Mouse (Mus musculus): ENCODE measurements around the gene Syncrip.
"Not testable (repeated sequence)": the region's sequence is repeated elsewhere in the genome, so short reads cannot be mapped to it uniquely, and the experiment has no call there.

Gene Syncrip

DNA sequence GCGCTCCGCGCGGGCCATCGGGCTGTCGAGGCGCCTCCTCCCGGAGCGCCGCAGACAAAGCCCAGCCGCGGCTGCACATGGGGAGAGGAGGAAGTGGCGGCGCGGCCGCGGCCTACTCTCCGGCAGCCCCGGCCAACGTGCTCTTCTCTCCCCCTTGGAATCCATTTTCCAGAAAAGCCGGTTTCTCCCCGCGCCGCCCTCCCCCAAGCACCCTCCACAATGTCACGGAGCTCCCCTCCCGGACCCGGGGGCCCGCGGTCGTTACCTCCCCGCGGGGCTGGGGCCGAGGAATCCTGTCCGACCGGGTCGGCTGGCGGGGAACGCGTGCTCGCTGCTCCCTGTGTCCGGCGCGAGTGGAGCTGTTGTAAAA, 598 bp downstream of the Syncrip start:
- DNase-seq: peak; percentile 37

DNA sequence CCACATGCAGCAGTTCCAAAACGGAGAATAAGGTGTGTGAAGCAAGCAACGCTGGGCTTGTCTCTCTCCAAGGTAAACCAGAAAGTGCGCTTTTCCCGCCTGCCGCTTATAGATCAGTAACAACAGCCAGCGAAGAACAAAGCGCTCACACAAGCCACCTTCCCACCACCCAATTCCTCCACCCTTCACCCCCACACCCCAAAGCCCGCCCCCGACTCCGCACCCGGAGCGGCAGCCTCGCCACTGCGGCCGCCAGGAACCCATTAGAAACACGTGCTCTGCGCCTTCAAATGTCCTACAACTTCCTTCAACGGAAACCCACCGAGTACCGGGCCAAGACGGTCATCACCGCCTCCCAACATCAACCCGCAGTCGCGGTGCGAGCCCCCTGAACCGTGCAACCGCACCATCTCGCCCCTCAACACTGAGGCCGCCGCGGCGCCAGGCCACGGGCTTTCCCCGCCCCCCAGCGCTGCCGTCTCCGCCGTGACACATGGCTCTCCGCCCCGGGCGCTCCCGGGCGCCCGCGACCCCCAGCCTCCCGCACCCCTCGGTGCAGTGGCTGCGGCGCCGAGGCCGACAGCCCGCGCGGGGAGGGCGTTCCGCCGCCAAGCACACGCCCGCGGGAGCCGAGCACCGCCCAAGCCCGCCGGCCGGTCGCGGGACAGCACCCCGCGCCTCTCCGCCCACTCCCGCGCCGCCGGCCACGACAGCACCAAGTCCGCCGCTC, 1.1 kb downstream of the Syncrip start:
- DNase-seq: peak; percentile 45

DNA sequence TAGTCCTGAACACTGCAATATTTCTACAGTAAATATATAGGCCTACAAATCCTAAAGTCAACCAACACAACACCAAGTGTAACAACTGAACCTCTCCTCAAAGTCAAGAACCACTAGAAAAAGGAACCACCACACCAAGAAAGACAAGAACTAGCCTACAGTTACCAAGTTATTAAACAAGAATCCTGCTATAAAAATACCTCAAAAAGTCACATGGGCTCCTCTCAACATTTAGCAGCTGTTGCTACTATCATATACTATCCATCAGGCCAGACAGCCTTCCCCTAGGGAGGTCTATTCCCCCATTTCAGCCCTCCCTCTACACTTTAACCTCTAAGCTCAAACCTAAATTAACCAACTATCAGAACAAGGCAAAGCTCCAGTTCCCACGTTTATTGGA, 2.3 kb downstream of the Syncrip start:
- no peak for DNase-seq

DNA sequence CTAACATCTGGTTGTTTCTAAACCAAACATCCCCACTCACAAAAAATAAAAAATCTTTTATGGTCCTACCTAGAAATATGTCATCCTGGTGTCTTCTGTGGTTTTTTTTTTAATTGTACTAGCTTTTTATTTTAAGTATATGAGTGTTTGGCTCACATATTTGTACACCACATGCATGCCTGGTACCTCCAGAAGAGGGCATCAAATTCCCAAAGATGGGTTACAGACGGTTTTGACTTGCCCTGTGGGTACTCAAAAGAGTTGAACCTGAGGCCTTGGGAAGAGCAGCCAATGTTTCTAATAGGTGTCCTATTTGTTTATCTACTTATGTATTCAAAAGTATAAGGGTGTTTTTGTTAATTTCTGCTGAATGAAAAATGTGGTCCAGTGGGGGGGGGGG, 6.2 kb downstream of the Syncrip start:
- peak; percentile 32 for DNase-seq

DNA sequence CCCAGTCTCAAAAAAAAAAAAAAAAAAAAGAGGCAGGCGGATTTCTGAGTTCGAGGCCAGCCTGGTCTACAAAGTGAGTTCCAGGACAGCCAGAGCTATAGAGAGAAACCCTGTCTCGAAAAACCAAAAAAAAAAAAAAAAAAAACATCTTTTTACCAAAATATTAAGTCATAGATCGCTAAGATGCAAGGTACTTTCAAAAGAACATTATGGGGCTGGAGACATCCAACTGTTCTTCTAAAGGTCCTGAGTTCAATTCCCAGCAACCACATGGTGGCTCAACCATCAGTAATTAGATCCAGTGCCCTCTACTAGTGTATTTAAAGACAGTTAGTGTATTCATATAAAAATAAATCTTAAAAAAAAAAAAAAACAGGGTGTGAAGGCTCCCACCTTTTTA, 21.4 kb downstream of the Syncrip start:
- not testable (repeated sequence) for DNase-seq

DNA sequence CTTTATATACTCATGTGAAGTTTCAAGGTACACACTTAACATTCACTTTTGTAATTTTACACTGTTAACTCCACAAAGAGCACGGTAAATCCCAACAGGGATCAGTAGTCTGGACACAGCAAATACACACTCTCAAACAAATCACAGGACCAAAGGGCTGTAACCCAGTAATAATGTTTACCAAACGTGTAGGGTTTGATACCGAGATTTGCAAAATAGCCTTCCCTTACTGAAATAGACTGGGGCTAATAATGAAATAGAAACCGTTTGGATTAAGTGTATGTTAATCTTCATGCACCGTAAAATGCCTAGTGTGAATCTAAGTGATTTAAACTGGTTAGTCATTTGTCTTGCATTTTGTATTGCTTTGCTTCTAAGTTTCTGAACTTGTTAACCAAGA, 42.4 kb downstream of the Syncrip start:
- no peak for DNase-seq

DNA sequence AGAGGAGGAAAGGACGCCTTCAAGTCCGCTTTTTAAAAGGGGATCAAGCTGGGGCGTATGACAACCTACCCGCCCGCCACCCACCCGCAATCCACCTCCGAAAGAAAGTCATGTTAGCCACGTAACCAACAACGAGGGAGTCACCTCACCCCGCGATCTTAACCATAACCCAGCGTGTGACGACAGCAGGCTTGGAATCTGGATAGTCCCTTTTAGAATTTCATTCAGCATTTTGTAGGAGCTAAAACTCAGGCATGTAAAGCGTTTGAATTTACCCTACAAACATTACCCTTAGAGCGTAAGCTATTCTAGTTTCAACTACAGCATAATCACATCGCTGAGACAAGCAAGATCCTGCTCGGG, 43.2 kb downstream of the Syncrip start:
- no peak for DNase-seq

DNA sequence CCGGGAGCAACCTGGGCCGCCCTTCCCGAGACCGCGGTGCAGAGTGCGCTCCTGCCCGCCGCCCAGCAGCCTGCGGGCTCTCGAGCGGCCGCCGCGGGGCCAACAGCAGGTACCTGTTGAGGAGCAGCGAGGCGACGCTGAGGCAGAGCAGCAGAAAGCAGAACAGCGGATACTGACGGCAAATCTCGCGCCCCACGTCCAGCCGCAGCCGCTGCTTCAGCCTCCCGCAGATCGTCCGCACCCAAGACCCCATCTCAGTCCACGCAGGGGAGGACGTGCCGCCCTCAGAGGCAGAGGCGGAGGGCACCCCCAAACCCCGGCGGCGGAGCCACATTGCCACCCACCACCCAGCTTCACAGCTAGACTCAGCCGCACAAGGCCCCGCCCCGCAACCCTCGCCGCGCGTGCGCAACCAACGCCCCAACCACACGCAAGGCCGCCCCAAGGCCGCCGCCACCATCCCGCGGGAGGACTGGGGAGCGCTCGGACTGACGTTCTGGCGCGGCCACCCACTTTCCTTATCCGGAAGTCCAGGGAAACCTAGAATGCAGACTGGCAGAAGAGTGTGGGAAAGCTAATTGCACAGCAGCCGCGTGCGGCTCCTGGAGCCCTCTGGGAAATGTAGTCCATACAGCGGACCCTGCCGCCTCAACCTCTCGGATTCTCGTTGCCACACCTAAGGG, 43.7 kb downstream of the Syncrip start, which contains the start of gene Snx14:
Gene Snx14 (minus strand): TSS at position 404 of the 683 bp plus-strand sequence.
- peak; percentile 97 for DNase-seq

DNA sequence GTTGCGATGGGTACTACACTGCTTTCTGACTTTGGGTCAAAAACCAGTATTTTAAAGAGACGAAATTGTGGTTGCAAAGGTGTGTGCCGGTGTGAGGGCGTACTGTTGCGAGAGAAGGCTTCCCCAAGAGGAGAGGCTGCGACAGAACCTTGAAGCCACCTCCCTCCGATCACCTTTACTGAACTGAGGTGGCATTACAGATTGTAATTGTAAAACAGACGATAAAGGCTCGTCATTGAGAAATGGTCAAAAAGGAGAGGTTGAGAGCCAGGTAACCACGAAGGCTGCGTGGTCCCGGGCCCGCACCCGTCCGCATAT, 44.2 kb downstream of the Syncrip start:
- no peak for DNase-seq

DNA sequence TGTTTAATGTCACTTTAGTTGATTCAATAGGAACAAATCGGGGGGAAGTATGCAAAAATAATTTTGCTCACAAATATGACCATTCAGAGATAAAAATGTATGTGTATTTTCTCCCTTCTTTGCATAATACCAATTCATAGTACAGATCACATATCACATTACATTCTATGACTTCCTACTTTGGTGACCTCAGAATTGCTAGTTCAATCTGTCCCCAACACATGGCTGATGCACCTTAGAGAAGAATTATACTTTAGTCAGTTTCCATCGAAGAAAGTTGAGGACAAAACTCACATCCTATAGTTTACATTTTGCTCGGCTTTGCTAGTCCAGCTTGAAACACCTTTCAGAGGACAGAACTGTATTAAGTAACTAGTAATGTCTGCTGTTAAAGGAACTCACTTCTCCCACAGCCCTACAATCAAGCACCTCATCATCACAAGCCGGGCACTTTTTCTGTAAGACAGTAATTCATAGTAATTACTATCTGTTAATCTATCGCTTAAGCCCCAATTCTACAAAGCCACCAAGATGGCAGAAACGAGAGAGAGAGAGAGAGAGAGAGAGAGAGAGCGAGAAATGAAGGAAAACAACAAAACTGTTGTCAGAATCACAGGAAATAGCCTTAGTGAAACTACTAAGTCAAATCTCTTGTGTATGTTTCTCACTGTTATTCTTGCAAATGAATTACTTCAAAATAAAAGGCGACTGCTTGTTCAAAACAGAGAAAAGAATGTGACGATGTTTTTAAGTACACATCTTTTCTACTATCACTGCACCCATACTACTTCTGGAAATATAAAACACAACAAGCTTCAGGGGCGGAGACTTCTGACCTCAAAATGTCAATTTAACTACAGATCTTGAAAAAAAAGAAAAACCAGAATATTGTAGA, 44.8 kb downstream of the Syncrip start:
- DNase-seq: no peak

DNA sequence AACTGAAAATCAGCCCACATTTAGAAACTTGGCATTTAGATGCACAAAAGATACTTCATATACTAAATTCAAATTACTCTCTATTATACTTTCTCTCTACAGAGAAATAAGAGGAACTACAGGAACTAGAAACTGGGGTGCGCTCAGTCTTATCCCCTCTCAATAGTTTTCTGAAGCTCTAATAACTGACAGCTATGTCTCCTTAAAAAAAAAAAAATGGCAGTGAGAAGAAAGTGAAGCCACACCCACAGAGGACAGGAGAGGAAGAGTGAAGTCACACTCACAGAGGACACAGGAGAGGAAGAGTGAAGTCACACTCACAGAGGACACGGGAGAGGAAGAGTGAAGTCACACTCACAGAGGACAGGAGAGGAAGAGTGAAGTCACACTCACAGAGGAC, 58.0 kb downstream of the Syncrip start:
- DNase-seq: no peak

DNA sequence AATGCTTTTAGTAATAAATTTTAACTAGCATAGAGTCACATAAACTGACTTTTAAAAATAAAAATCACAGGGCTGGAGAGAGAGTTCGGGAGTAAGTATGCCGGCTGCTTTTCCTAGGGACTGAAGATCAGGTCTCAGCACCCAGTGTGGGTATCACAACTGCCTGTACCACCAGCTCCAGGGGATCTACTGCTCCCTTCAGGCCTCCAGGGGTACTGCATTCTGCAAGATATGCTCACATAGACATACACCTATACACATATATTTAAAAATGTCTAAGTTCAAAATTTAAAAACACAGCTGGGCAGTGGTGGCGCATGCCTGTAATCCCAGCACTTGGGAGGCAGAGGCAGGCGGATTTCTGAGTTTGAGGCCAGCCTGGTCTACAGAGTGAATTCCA, 59.9 kb downstream of the Syncrip start:
- DNase-seq: no peak

DNA sequence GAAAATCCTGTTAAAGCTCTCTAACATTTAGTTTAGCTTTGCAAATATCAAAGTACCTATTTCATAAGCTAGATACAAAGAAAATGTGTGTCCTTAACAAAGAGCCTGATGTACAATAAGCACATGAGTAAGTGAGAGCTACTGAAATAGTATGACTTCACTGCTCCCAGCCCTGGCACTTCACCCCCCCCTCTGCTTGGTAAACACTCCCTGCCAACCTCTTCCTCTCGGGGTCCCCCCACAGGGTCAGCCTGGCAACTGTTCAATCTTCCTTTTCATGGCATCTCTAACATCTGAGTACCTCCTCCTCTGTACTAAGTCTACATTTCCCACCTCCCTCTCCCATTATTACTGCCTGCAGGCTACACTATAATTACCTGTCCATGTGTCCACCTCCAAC, 65.6 kb downstream of the Syncrip start:
- DNase-seq: no peak

DNA sequence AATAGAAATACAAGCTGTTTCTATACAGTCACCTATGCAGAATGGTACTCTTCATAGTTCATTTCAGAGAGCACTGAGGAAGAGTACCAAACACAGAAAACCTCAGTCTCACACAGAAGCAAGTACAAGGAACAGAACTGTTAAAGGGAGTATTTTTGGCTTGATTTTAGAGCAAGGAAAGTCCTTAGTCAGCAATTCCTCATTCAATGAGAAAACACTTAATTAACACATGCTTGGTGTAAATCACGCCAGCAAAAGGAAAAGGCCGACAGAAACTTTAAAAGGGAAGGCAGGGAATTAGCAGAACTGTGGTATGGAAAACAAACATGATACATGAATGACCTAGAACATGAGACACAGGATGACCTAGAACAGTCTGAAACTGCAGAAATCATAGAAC, 72.4 kb downstream of the Syncrip start:
- no peak for DNase-seq

DNA sequence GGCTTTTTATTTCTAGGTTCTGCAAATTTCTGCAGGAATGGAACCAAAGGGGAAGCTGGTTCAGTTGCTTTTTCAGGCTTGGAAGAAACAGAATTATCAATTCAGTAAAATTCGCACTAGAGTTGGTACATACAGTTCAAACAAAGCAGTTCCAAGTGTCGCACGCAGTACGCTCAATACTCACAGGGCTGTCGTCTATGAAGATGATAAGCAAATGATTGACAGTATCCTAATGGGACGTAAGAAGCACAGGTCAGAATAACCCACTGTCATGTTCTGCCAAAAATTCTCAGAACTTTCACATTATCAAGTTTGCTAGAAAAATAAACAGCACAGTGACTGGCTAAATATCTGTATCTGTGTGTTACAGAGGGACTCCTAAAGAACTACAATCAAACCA, 77.9 kb downstream of the Syncrip start:
- no peak for DNase-seq

DNA sequence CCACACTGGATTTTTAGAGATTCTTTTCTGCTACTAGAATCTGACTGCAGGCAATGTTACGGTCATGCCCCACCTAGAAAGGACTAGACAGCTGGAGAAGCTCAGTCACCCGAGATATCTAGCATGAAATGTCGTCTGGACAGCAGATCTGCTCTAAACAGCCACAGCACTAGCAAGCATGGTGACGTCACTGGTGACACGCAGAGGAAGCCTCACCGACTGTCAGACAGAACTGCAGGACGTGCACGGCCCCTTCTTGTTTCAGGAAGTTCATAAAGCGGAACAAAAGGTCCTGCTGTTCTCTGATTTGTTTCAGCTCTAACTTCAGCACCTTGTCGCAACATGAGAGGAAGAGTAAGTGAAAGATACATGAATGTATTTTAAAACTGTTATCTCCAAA, 78.3 kb downstream of the Syncrip start:
- peak; percentile 74 for DNase-seq

DNA sequence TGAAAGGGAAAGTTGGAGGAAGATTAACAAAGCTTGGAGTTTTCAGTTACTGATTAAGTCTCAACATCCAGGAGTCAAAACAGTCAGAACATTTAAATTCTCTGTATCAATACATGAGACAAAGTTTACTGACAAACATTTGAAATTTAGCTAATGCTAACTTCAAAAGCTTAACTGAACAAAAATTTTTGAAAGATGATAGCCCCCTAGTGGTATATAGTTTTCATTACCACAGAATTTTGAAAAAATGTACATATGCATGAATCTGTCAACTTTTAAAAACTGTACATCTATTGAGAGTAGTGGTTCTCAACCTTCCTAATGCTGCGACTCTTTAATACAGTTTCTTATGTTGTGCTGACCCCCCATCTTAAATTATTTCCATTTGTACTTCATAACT, 83.9 kb downstream of the Syncrip start:
- DNase-seq: no peak

Measured in lung, postnatal 36 days (tissue).